Mouse (Mus musculus): ENCODE measurements around the gene Nkain4.

DNA sequence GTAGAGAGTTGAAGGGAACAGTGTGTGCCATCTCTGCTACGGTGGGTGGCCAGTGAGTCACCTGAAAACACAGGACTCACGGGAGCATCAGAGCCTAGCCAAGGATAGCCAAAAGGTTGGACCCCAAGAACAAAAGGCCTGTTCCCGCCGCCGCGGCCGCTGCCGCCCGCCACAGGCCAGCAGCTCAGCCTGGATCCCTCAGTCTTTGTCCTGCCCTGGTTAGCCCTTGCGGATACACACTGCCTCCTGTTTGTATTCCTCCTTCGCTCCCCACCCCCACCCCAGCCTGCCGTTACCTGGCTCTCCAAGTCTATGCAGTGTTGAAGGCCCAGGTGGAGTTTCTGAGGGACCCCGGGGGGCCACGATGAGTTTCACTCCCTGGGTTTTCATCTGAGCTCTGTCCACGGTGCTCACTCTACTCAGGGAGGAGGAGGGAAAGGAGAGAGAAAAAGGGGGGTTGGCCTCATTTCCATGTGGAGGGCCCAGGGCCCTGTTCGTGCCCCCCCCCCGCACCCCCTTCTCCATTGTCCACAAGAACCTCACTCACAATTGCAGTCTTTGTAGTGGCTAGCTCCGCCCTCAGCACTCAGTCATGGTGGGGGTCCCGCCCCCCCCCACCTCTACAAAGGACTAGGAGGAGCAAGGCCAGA, 65.1 kb downstream of the Nkain4 start:
- no peak for TF ChIP-seq POLR2A (IDR thresholded peaks at IDR 0.05; ENCODE audit: low read depth, low read length)
- no peak for TF ChIP-seq CTCF (IDR thresholded peaks at IDR 0.05; ENCODE audit: extremely low read depth, insufficient read length, insufficient replicate concordance, low read depth, low read length)

Measured in small intestine, adult 2 months (tissue).